Mouse (Mus musculus) c-Kit-positive CD71-positive TER-119-positive erythroid progenitor cells, embryonic 14.5 days (primary cell): ENCODE data around the gene Rnf220.

ENCODE experiments used
- DNase-seq: peaks from one replicate; pipeline ENCODE4 v3.0.0-alpha.2; 2013; ENCODE audit warnings: low spot score

Rnf220 gene

DNA sequence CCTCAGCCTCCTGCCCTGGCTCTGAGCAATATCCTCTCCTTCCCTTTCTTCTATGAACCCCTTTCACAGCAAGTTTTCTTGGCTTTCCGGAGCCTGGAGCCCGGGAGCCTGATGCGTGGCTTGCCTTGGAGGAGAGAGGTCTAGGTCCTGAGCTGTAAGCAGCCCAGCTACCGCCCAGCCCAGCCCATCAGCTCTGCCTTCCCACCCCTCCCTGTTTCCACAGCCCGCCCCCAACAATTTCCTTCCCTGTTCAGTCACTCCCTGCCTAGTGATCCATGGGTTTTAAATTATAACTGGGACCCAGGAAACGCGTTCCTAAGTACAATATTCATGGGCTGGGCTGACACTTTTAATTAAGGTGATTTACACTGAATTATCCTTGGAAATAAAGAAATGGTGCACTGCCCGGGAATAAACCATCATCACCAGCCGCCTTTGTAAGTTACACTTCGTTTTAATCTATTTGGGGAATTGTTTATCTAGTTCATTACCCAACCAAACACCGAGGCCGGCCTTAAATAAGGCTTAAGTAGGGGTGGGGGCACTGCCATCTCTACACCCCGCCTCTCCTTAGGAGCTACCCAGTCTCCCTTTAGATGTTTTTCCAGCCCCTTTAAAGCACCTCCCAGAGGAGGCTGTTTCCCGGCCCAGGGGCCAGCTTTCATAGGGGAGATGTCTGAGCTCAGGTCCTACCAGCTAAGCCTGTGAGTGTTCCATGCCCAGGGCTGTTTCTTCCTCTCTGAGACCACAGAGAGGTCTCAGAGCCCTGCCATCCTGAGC is 194.6 kb downstream of the Rnf220 start:
- no peak for DNase-seq

DNA sequence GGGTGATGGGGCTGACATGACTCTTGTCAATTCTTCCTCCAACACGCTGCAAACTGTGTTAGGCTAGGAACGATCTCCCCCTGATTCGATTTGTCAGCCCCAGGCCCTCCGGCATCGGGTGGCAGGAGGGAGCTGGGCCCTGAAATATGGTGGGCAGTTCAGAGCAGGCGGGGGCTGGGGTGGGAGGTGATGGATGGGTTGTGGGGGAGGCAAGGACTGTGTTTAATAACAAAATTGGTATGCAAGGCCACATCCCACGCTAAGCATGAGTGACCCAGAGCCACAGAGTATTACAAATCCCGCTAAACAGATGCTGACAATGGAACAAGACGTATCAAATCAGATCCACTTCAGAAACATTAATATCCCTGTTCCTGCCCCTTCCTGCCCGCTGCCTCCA is 196.9 kb downstream of the Rnf220 start:
- no peak for DNase-seq

DNA sequence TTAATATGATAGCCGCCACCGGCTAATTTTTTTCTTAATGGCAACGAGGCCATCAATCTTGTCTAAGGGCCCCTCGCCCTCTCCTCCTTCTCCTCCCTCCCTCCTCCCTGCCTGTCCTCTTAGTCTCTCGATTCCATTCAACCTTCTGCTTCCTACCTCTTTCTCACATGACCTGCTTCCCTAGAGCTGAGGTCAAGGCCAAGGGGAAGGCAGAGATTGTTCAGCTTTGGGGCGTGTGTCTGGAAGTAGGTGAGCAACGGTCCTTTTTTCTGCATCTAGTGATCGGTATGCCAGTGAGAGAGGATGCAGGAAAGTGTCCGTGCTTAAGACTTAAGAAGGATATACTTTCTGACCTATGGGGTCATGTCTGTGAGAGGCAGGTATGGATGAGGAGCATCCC is 199.0 kb downstream of the Rnf220 start:
- DNase-seq = no peak

DNA sequence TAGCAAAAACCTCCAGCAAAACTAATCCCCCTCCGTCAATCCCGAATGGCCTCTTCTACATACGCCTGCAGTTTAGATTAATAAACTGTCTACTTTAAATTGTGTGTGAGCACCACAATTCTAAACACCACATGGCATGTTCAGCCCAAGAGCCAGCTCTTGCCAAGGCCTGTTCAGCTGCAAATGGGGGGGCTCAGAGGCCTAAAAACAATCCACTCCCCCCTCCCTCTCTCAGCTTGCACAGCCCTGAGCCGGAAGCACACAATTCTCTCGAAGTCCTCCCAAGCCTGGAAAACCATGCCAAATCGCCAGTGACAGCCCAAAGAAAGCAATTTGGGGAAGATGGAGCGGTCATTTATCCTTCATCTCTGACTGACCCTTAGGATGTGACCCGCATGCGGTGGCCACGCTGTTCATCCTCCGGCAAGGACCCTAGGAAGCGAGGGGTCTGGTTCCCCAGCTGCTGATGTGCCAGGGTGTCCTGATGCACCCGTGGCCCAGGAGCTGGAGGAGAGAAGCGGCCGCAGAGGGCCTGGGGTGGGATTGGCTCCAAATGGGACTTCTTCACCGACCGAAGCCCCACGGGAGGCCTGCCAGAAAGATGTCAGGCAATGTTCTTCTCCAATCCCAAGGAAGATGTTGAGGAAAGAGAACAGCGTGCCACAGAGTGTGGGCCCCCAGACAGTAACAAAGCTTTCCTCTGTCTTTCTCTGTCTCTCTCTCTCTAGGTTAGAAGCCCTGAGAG is 199.8 kb downstream of the Rnf220 start:
- no peak for DNase-seq

DNA sequence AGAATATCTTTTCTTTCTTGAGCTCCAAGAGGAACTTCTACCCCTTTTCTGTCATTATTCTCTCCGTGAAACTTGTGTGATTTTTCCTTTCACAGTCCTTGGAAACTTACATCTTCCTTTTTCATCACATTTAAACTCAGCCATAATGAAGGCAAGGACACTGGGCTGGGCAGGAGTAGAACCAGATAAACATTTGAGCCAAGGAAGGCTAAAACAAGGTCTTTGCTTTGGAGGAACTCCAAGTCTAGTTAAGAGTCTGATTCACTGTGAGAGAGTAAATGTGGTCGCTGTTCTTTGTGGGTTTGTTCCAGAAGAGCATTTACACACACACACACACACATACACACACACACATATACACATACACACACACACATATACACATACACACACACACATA is 205.2 kb downstream of the Rnf220 start:
- no peak for DNase-seq

DNA sequence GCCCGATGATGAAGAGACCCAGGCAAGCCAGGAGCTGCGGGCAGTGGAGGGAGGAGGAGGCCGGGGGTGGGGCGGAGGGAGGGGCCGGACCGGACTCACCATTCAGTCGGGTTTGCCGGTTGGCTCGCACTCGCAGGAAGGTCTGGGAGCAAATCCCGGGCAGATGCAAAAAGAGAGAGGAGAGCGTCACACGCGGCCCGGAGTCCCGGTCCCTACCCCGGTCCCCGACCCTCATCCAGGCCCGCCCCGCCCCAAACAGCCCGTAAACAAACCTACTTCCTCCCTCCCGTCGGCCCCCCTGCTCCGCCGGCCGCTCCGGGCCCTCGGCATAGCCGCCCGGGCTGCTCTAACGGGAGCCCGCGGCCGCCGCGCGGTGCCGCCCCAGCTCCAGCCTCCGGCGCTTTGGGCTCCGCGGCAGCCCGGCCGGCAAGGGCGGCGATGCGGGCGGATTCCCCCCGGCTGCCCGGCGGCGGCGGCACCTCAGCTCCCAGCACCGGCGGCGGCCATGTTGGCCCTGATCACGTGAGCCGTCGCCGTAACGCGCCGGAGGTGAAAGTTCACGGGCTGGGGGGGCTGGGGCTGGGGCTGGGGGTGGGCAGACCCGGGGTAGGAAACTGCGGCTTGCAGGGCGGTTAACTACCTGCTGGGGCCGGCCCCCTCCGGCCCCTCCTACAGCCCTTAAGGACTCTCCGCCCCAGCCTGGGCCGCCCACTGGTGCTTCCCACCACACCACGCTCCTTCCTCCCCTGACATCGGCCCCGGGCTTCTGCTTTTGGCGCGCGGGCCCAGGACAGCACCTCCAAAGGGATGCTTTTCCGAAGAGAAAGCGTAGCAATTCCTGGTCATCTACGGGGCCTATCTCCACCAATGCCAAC is 207.7 kb downstream of the Rnf220 start:
- peak; percentile 62 for DNase-seq

DNA sequence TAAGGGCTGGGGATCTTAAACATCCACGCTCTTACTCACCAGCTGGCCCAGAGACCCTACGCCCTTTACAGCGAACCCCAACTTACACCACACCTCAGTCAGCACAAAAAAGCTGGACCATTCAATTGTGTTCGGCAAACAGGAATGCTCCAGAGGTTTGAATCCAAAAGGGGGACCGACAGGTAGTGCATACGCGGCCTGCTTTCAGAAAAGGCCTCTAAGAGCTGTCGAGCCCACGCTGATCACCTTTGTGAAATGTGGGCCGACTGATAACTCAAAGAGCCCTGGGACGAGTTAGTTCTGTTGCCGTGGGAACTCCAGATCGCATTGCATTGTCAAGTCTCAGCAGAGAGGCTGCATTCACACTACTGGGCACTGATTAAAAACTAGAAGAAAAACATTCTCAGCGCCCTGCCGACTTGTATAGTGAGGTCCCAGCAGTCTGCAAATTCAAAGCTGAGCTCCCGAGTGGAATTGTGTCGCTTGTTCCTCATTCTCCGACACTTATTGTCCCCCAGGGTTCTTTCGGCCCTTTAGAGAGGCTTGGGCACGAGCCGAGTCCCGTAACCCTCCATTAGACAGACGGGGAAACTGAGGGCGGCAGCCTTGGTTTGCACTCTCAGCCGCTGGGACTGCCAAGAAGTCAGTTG is 208.4 kb downstream of the Rnf220 start:
- peak; percentile 52 for DNase-seq

DNA sequence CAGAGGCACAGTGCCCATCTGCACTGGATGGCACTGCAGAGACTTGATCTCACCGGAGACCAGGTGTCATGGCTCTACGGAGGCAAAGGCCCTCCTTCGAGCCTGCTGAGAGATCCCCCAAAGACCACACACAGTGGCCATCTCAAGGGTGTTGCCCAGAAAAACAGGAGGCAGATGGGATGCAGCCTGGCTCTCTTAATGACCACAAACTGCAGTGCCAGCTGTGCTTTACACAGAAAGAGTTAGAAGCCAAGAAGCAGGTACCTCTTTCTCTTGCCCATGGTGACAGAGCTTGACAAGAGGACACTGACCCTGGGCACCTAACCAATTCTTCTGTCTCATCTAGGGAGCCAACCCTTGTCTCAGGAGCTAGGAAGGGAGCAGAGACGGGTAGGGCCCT is 212.5 kb downstream of the Rnf220 start:
- no peak for DNase-seq

DNA sequence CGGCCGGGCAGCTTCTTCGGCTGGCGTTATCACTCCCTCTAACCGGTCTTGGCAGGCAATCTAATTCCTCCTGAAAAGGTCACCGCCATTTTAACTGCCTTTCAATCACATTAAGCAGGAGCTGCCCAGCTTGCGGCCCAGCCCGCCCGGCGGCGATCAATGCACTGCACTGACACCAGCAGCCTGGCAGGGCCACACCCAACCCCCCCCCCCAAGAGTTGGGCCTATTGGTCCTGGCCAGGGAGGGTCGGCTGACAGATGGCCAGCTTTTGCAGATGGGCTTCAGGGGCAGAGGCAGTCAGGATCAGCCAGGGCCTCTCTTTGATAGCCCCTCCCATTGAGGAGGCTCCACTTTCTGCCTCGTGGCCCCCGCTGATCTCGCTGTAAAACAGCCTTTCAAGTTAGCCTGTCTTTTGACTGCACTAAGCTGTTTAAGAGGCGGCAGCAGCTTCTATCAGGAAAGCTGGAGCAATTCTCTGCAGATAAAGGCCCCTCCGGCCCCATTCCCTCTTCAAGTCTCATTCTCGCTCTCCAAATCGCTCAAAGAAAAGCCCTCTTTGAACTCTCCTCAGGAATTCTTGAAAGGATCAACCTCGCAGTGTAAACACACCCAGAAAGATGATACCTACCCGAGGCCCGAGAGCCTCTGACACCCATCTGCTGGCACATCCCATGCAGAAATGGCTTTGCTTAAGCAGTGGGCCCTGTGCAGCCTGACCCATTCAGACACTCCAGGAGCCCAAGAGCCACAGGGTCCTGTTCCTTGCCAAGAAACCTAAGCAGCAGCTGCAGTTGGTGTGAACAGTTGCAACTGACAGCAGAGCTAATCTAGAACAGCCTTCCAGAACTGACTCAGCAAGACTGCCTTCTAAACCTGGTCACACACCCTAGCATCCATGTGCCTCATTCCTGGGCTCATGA is 213.3 kb downstream of the Rnf220 start:
- DNase-seq = no peak

DNA sequence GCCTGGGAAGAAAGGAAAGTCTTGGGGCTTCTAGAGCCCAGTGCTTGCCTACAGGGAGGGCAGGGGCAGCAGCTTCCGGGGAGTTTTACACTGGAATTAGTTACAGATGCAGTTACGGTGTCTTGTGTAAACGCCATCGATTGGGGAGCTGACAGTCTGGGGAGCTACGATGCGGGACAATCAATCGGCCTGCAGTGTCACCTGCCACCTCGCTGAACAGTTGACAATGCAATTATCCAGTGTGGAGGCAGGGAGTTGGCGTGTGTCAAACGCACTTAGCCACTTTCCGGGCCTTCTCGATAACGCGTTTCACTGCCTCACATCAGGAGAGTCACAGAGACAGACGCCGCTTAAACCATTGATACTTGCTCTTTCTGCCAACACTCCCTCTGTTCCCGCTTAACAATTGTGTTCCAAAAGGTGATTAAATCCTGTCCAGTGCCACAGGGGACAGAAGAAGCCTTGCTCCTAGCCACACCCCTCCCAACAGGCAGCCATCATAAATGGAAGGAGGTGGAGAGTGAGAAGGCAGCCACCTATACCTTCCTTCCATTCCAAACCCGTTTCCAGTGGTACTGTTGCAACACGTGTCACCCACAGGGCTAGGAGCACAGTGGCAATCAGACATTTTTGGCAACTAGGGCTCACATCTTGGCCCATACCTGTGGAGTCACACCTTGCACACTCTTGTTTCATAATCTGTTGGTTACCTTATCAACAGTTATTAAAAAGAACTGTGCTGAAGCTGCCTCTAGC is 215.6 kb downstream of the Rnf220 start:
- no peak for DNase-seq

DNA sequence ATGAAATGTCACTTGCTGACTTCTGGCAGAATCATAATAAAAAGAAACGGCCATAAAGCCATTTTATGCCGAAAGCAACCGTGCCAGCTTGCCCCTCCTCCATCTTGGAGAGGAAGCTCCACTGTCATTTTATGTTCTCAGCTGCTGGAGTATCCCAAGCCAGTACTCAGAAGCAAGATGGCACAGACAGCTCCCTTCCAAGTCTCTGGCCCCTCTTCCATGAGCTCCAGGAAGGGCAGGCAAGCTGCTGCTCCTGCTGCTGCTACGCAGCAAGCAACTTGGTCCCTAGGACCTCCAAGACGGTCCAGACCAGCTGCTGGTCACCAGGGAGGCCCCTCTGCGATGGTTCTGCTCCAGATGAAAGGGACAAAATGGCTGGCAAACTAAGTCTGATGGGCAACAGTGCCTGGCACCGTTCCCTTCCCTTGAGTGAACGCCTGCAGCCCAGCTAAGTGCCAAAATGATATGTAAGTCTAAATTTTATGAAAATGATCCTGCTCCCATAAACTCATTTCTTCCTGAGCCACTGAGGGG is 216.4 kb downstream of the Rnf220 start:
- DNase-seq = no peak

DNA sequence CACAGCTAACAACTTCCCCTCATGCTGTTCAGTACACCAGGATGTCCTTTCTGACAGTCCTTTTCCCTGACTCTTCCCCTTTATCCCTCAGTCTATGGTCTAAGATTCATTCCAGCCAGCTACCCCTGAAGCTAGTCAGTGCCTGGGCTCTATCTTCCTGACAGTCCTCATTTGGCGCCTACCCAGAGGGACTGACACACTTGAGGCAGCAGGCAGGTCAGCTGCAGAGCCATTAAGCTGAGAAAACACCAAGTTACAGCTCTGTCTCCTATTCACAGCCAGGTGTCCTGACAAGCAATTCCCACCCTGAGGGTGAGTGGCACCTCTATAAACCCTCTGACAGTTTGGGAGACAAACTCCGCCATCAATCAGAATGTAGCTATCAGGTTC is 217.6 kb downstream of the Rnf220 start:
- DNase-seq = no peak

DNA sequence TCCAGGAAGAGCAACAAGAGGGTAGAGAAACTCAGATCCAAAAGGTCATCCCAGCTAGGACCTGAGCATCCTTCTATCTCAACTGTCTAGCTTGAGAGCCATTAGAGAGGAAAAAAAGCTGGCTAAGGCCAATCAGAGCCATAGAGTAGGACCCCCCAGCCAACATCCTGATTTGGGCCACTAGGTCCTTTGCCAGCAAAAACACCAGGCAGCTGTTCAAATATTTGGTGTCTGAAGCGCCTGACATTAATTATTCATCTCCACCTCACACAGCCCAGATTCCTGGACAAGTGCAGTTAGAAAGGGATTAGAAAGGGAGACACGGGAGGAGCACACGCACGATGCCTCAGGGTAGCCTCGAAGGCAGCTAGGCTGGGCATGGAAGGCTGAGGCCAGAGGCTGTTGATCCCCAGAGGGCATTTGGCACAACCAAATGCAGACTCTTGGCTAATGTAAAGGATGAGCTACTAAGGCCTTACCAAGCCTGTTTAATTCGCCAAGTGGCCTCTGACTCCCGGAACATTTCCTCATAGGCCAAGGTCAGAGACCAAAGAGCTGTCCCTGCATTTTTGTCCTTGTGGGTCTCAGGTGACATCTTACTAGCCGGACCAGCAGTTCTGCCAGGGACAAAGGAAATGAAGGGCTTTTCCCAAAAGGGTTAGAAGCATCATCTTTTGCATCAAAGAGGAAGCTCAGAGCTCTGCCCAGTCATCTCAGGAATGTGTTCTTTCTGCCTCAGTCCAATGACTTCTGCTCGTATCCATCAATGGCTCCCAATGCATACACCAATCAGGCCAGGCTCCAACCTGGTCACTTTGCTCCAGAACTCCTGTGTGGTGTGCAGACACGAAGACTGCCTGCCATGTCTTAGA is 218.2 kb downstream of the Rnf220 start:
- no peak for DNase-seq

DNA sequence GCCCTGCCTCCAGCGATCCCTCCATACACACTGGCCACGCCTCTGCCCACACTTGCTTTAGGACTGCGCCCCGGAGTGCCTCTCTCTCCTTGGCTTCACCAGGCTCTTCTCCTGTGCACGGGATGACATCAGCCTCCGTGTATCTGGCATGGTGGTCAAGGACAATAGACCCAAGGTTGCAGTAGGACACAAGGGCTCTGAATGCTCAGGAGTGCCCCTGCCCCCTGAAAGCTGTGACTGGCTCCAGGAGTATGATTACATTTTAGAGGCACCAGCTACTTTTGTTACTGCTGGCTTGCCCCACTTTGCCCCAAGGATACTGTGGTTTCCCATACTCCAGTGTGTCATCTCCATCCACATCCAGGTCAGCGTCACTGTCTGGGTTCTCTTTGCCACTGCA is 219.2 kb downstream of the Rnf220 start:
- no peak for DNase-seq

DNA sequence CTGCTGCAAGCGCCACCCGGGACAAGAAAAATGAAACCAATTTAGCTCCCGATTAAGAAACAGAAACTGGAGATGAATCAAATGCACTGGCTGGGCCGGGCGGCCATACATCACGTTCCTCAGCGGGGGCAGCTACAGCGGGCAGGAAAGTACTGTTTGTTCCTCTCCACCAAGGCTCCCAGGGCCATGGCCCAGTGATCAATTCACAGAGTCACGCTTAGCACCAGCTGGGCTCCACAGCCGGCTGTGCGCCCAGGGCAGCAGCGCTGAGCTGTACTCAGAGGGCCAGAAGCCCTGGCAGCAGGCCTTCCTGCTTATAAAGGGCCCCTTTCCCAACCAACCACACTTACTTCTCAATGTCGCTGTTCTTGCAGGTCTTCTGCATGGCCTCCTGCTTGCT is 219.8 kb downstream of the Rnf220 start:
- DNase-seq = no peak

DNA sequence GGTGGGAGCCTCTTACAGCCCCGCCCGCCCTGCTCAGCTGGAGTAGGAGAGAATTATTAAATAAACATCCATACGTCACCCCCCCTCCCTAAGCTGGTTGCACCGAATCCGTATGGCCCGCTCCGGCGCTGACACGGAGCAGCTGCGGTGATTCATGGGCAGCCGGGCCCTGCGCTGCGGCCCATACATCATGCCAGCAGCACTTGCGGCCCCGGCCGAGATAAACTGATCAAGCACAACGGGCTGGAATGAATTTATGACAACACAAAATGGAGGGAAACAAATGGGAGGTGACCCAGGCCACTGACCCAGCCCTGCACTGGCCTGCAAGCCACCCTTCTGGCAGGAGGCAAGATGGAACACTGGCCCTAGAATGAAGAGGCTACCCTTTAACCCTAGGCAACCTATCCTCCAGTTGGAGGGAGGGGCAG is 220.6 kb downstream of the Rnf220 start:
- DNase-seq = no peak

DNA sequence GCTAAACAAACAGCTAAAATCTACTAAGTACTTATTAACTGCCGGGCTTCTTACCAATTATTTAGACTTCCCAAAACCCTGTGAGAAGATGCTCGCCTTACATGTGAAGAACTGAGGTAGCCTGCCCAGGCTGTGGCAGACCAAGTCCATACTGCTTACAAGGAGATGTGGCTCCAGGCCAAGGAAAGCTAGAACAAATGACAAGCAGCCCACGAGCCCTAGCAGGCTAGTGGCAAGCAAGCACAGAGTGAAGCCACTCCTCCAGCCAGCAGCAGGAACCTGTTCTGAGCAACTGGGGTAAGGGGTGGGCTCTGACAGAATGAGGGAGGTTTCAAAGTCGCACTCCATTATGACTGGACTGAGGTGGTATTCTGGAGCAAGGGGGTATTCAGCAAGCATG is 222.1 kb downstream of the Rnf220 start:
- no peak for DNase-seq

DNA sequence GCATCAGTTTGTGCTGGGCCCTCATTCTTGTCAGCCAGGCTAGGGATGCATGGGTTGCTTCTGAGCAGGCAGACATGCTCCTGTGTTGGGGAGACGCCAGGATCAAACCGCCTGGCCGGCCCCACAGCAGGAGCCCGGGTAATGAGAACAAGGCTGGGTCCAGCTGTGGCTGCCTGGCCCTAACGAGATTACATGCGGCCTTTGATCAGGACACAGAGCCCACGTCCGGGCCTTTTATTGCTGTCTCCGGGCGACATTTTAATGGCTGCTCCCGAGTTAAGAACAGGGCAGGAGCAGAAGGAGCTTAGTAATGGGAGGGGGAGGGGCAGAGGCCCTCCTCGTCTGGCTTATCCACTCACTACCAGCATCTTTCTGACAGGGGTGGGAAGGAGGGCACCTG is 224.4 kb downstream of the Rnf220 start:
- no peak for DNase-seq

DNA sequence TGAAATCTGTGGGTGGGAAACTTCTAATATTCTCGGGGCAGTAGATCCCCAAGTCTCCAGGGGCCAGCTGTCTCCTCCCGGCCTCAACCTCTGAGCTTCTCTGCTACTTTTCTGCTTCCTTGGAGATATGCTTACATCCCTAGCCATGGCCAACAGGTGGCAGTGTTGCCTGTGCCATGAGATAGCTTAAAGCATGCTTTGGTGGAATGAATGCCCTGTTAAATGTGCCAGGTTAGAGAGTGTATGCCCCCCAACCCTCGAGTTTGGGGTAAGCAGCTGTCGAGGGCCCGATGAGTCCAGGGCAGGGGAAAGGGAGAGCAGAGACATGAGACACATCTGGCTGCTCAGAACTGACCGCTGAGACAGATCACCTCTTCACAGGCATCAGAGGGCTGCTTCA is 226.6 kb downstream of the Rnf220 start:
- peak; percentile 79 for DNase-seq
